Mouse (Mus musculus): ENCODE data around the gene Cfap58. TPM values are rescaled to one million over a fixed set of nuclear protein-coding genes. Genes with fewer than 3 reads are reported as not detected.

The Cfap58 gene
- polyA plus RNA-seq (2015; fragmentation: Nextera tagmentation; extraction: Ambion mirVana), result 0.47 and 0.62 TPM in 2 replicates

GRCm38 (mm10) chr19:47937443-47938406, at the start of gene Cfap58:
Gene Cfap58, plus strand, starts transcription at chr19:47937675.
- no peaks in the 10 kb centered on the region for H3K9me3 ChIP-seq
- H3K9ac ChIP-seq, result peak within 1 kb of the TSS; percentile 60
- H3K36me3 ChIP-seq, result no peaks in the 10 kb centered on the region
- WGBS, result 5% methylated on average over 41 of the region's 41 CpGs
- peak; percentile 85 for ATAC-seq (ENCODE audit: low read depth)
- H3K27ac ChIP-seq (replicated peaks), result no peak within 1 kb of the TSS; the same call in 1 of the 2 replicates
- H3K27me3 ChIP-seq, result 0 out of 2 replicates have a peak, but pooled peaks cover 2% of the 10 kb centered on the region
- peaks cover 7% of the 10 kb centered on the region; the same call in 1 of the 2 replicates for H3K4me1 ChIP-seq (replicated peaks)
- H3K4me2 ChIP-seq, result peak within 1 kb of the TSS; percentile 63
- H3K4me3 ChIP-seq, result peak within 1 kb of the TSS; percentile 37

GRCm38 (mm10) chr19:47888037-47888436, 49.4 kb upstream of the Cfap58 start:
- WGBS, result 93% methylated on average over 8 of the region's 8 CpGs
- Histone ChIP-seq H3K4me1 (replicated peaks) (peaks cover 10% of the 10 kb centered on the region), H3K9ac (no peak overlapping the region), H3K27me3 (no peaks in the 10 kb centered on the region), H3K4me2 (no peak overlapping the region), H3K27ac (replicated peaks) (no peak overlapping the region), H3K36me3 (no peaks in the 10 kb centered on the region), H3K9me3 (no peaks in the 10 kb centered on the region), H3K4me3 (no peak overlapping the region)
- ATAC-seq (ENCODE audit: low read depth), result no peak

GRCm38 (mm10) chr19:47890489-47891130, 46.9 kb upstream of the Cfap58 start:
- WGBS, result 63% methylated on average over 10 of the region's 10 CpGs
- H3K36me3 ChIP-seq, result peaks cover 11% of the 10 kb centered on the region
- H3K4me1 ChIP-seq (replicated peaks), result no peaks in the 10 kb centered on the region
- H3K4me2 ChIP-seq, result no peak overlapping the region; the same call in 1 of the 2 replicates
- no peak for ATAC-seq (ENCODE audit: low read depth)
- no peak overlapping the region for H3K4me3 ChIP-seq
- no peak overlapping the region for H3K27ac ChIP-seq (replicated peaks)
- no peaks in the 10 kb centered on the region for H3K9me3 ChIP-seq
- no peaks in the 10 kb centered on the region for H3K27me3 ChIP-seq
- no peak overlapping the region for H3K9ac ChIP-seq

- Histone ChIP-seq H3K9ac (no peak overlapping the region), H3K36me3 (peaks cover 22% of the 10 kb centered on the region), H3K4me3 (no peak overlapping the region), H3K27ac (replicated peaks) (no peak overlapping the region), H3K27me3 (no peaks in the 10 kb centered on the region), H3K4me2 (no peak overlapping the region), H3K9me3 (no peaks in the 10 kb centered on the region), H3K4me1 (replicated peaks) (no peaks in the 10 kb centered on the region)
- ATAC-seq (ENCODE audit: low read depth), result no peak
- 74% methylated on average over 11 of the region's 11 CpGs for WGBS
Observed at GRCm38 (mm10) chr19:47891562-47892312, 45.7 kb upstream of the Cfap58 start.

- no peak overlapping the region for H3K4me3 ChIP-seq
- H3K4me2 ChIP-seq, result no peak overlapping the region
- H3K9ac ChIP-seq, result no peak overlapping the region
- H3K27ac ChIP-seq (replicated peaks), result no peak overlapping the region
- WGBS, result 91% methylated on average over 6 of the region's 6 CpGs
- H3K4me1 ChIP-seq (replicated peaks), result no peaks in the 10 kb centered on the region
- H3K27me3 ChIP-seq, result no peaks in the 10 kb centered on the region
- peaks cover 36% of the 10 kb centered on the region for H3K36me3 ChIP-seq
- ATAC-seq (ENCODE audit: low read depth), result no peak
- H3K9me3 ChIP-seq, result no peaks in the 10 kb centered on the region
Observed at GRCm38 (mm10) chr19:47893092-47893491, 44.4 kb upstream of the Cfap58 start.

- no peak overlapping the region for H3K4me3 ChIP-seq
- H3K27me3 ChIP-seq, result no peaks in the 10 kb centered on the region
- no peaks in the 10 kb centered on the region for H3K9me3 ChIP-seq
- H3K27ac ChIP-seq (replicated peaks), result no peak overlapping the region
- ATAC-seq (ENCODE audit: low read depth), result no peak
- no peak overlapping the region for H3K4me2 ChIP-seq
- 93% methylated on average over 8 of the region's 8 CpGs for WGBS
- H3K4me1 ChIP-seq (replicated peaks), result peaks cover 16% of the 10 kb centered on the region
- peaks cover 36% of the 10 kb centered on the region for H3K36me3 ChIP-seq
- no peak overlapping the region for H3K9ac ChIP-seq
Observed at GRCm38 (mm10) chr19:47898472-47899079, 38.9 kb upstream of the Cfap58 start.

- peaks cover 25% of the 10 kb centered on the region for H3K4me1 ChIP-seq (replicated peaks)
- 69% methylated on average over 6 of the region's 6 CpGs for WGBS
- H3K9ac ChIP-seq, result no peak overlapping the region
- no peak overlapping the region for H3K4me2 ChIP-seq
- peaks cover 30% of the 10 kb centered on the region for H3K36me3 ChIP-seq
- H3K27me3 ChIP-seq, result no peaks in the 10 kb centered on the region
- no peaks in the 10 kb centered on the region for H3K9me3 ChIP-seq
- no peak overlapping the region for H3K4me3 ChIP-seq
- ATAC-seq (ENCODE audit: low read depth), result no peak
- no peak overlapping the region for H3K27ac ChIP-seq (replicated peaks)
Observed at GRCm38 (mm10) chr19:47900012-47900411, 37.5 kb upstream of the Cfap58 start.

GRCm38 (mm10) chr19:47900558-47900957, 36.9 kb upstream of the Cfap58 start:
- Histone ChIP-seq H3K9ac (no peak overlapping the region), H3K9me3 (no peaks in the 10 kb centered on the region), H3K4me3 (no peak overlapping the region), H3K27ac (replicated peaks) (no peak overlapping the region), H3K36me3 (peaks cover 25% of the 10 kb centered on the region), H3K27me3 (no peaks in the 10 kb centered on the region), H3K4me2 (no peak overlapping the region), H3K4me1 (replicated peaks) (peaks cover 31% of the 10 kb centered on the region)
- WGBS, result 83% methylated on average over 10 of the region's 10 CpGs
- ATAC-seq (ENCODE audit: low read depth), result no peak

GRCm38 (mm10) chr19:47902316-47903201, 34.9 kb upstream of the Cfap58 start:
- peaks cover 33% of the 10 kb centered on the region for H3K4me1 ChIP-seq (replicated peaks)
- WGBS, result 74% methylated on average over 13 of the region's 13 CpGs
- H3K9ac ChIP-seq, result no peak overlapping the region
- no peak overlapping the region for H3K4me2 ChIP-seq
- peak overlapping the region; percentile 23; the same call in 1 of the 2 replicates for H3K27ac ChIP-seq (replicated peaks)
- peaks cover 5% of the 10 kb centered on the region for H3K36me3 ChIP-seq
- H3K9me3 ChIP-seq, result no peaks in the 10 kb centered on the region
- H3K4me3 ChIP-seq, result no peak overlapping the region
- no peaks in the 10 kb centered on the region for H3K27me3 ChIP-seq
- ATAC-seq (ENCODE audit: low read depth), result no peak

- Histone ChIP-seq H3K36me3 (no peaks in the 10 kb centered on the region), H3K4me1 (replicated peaks) (peaks cover 37% of the 10 kb centered on the region), H3K9ac (no peak overlapping the region), H3K27ac (replicated peaks) (no peak overlapping the region), H3K4me2 (no peak overlapping the region), H3K9me3 (no peaks in the 10 kb centered on the region), H3K4me3 (no peak overlapping the region), H3K27me3 (no peaks in the 10 kb centered on the region)
- 52% methylated on average over 4 of the region's 4 CpGs for WGBS
- ATAC-seq (ENCODE audit: low read depth), result peak; percentile 48; the same call in 1 of the 2 replicates
Observed at GRCm38 (mm10) chr19:47903679-47904078, 33.8 kb upstream of the Cfap58 start.

GRCm38 (mm10) chr19:47905081-47905480, 32.4 kb upstream of the Cfap58 start:
- Histone ChIP-seq H3K4me2 (no peak overlapping the region), H3K27ac (replicated peaks) (no peak overlapping the region), H3K9me3 (no peaks in the 10 kb centered on the region), H3K9ac (no peak overlapping the region), H3K4me1 (replicated peaks) (peaks cover 51% of the 10 kb centered on the region), H3K4me3 (no peak overlapping the region), H3K36me3 (no peaks in the 10 kb centered on the region), H3K27me3 (no peaks in the 10 kb centered on the region)
- ATAC-seq (ENCODE audit: low read depth), result no peak
- WGBS, result 86% methylated on average over 4 of the region's 4 CpGs

Data from neural tube, embryonic 13.5 days (tissue).